Mouse (Mus musculus) MEL (cell line): ENCODE measurements around the gene Agr3. TPM values are rescaled to one million over a fixed set of nuclear protein-coding genes. Genes with fewer than 3 reads are reported as not detected.

ENCODE experiments used
- DNase-seq: peaks from one replicate; pipeline ENCODE4 v3.0.0; 2011; ENCODE audit warnings: low read depth, low spot score
- H3K27ac ChIP-seq: 2 replicates; pipeline ENCODE4 v1.5.1; 2012; ENCODE audit warnings: low read depth, mild to moderate bottlenecking, control low read depth, low read length, moderate library complexity; ENCODE audit not compliant: control insufficient read depth
- H3K27me3 ChIP-seq, 2 experiments: fragments of 150-350 bp in 1 of 2; sonication (generic) in 1 of 2; 2 replicates each; pipeline ENCODE4 v1.6.1; 2012; ENCODE audit warnings: low read length in 2 of 2, mild to moderate bottlenecking in 2 of 2, improper control_type of control experiment in 1 of 2, moderate library complexity in 1 of 2; ENCODE audit not compliant: insufficient read depth in 2 of 2, control insufficient read depth in 1 of 2
- H3K36me3 ChIP-seq, 2 experiments: 2 replicates each; pipeline ENCODE4 v1.6.1; 2012 to 2014; ENCODE audit warnings: low read length in 2 of 2, improper control_type of control experiment in 1 of 2, inconsistent platforms in 1 of 2, mild to moderate bottlenecking in 1 of 2; ENCODE audit not compliant: insufficient read depth in 2 of 2, control insufficient read depth in 1 of 2
- H3K4me1 ChIP-seq, 2 experiments: fragments of 150-350 bp in 1 of 2; sonication (generic) in 1 of 2; 2 replicates each; pipeline ENCODE4 v1.6.1; 2012; ENCODE audit warnings: low read length in 2 of 2, improper control_type of control experiment in 1 of 2, mild to moderate bottlenecking in 1 of 2; ENCODE audit not compliant: insufficient read depth in 2 of 2, control insufficient read depth in 1 of 2
- H3K4me3 ChIP-seq, 2 experiments: fragments of 150-350 bp in 1 of 2; sonication (generic) in 1 of 2; 2 replicates each; pipeline ENCODE4 v1.5.1; 2012; ENCODE audit warnings: low read depth in 2 of 2, low read length in 2 of 2, mild to moderate bottlenecking in 2 of 2, moderate library complexity in 2 of 2, control low read depth in 1 of 2, improper control_type of control experiment in 1 of 2; ENCODE audit not compliant: control insufficient read depth in 1 of 2, insufficient read depth in 1 of 2
- H3K79me2 ChIP-seq: 2 replicates; pipeline ENCODE4 v1.6.1; 2012; ENCODE audit warnings: mild to moderate bottlenecking, low read length, moderate library complexity; ENCODE audit not compliant: control insufficient read depth, poor library complexity, insufficient read depth
- H3K9ac ChIP-seq: 2 replicates; pipeline ENCODE4 v1.6.1; 2012; ENCODE audit warnings: low read depth, mild to moderate bottlenecking, control low read depth, low read length, moderate library complexity; ENCODE audit not compliant: control insufficient read depth, poor library complexity, severe bottlenecking
- H3K9me3 ChIP-seq: fragments of 150-350 bp; sonication (generic); replicated peaks from 2 replicates; pipeline ENCODE4 v1.6.1; 2012; ENCODE audit warnings: mild to moderate bottlenecking, low read length, improper control_type of control experiment, moderate library complexity; ENCODE audit not compliant: insufficient read depth
- CHD1 ChIP-seq: IDR thresholded peaks from 2 replicates; pipeline ENCODE4 v1.6.1; 2012; ENCODE audit warnings: low read depth, mild to moderate bottlenecking, inconsistent platforms, low read length, improper control_type of control experiment
- ELF1 ChIP-seq: IDR thresholded peaks from 2 replicates; pipeline ENCODE4 v1.6.1; 2014; ENCODE audit warnings: low read depth, mild to moderate bottlenecking, inconsistent platforms, low read length, improper control_type of control experiment, moderate library complexity
- EP300 ChIP-seq, 2 experiments: IDR thresholded peaks; 2 replicates each; pipeline ENCODE4 v1.6.1; 2011; ENCODE audit warnings: improper control_type of control experiment in 2 of 2, low read length in 2 of 2, low read depth in 1 of 2, mild to moderate bottlenecking in 1 of 2
- GABPA ChIP-seq: IDR thresholded peaks from 2 replicates; pipeline ENCODE4 v1.6.1; 2012; ENCODE audit warnings: low read depth, mild to moderate bottlenecking, inconsistent platforms, low read length, improper control_type of control experiment, moderate library complexity
- GATA1 ChIP-seq: IDR thresholded peaks from 2 replicates; pipeline ENCODE4 v1.6.1; 2011; ENCODE audit warnings: low read depth, low read length, improper control_type of control experiment
- JUND ChIP-seq: IDR thresholded peaks from 2 replicates; pipeline ENCODE4 v1.6.1; 2011; ENCODE audit warnings: low read depth, mild to moderate bottlenecking, improper control_type of control experiment, low read length
- MAX ChIP-seq: IDR thresholded peaks from 2 replicates; pipeline ENCODE4 v1.6.1; 2011; ENCODE audit warnings: low read length, improper control_type of control experiment
- MYB ChIP-seq: IDR thresholded peaks from 2 replicates; pipeline ENCODE4 v1.6.1; 2011; ENCODE audit warnings: mild to moderate bottlenecking, low read depth, low read length, improper control_type of control experiment
- MYC ChIP-seq: IDR thresholded peaks from 2 replicates; pipeline ENCODE4 v1.6.1; 2011; ENCODE audit warnings: low read depth, mild to moderate bottlenecking, low read length, improper control_type of control experiment, moderate library complexity
- NELFE ChIP-seq: IDR thresholded peaks from 2 replicates; pipeline ENCODE4 v1.6.1; 2011; ENCODE audit warnings: low read depth, low read length, improper control_type of control experiment
- NRF1 ChIP-seq: IDR thresholded peaks from 2 replicates; pipeline ENCODE4 v1.6.1; 2014; ENCODE audit warnings: low read depth, mild to moderate bottlenecking, inconsistent platforms, low read length, improper control_type of control experiment, moderate library complexity; ENCODE audit not compliant: poor library complexity, insufficient read depth, severe bottlenecking
- POLR2A ChIP-seq, 2 experiments: IDR thresholded peaks; 2 replicates each; pipeline ENCODE4 v1.6.1; 2011 to 2012; ENCODE audit warnings: low read length in 2 of 2, mild to moderate bottlenecking in 2 of 2, control low read depth in 1 of 2, improper control_type of control experiment in 1 of 2, low read depth in 1 of 2, moderate library complexity in 1 of 2; ENCODE audit not compliant: control insufficient read depth in 1 of 2, insufficient read depth in 1 of 2, poor library complexity in 1 of 2
- RAD21 ChIP-seq: IDR thresholded peaks from 2 replicates; pipeline ENCODE4 v1.6.1; 2011; ENCODE audit warnings: mild to moderate bottlenecking, low read depth, low read length, improper control_type of control experiment
- RCOR1 ChIP-seq: IDR thresholded peaks from 2 replicates; pipeline ENCODE4 v1.6.1; 2012; ENCODE audit warnings: low read depth, mild to moderate bottlenecking, inconsistent platforms, low read length, improper control_type of control experiment
- SMC3 ChIP-seq: IDR thresholded peaks from 2 replicates; pipeline ENCODE4 v1.6.1; 2011; ENCODE audit warnings: low read depth, low read length, improper control_type of control experiment
- TAL1 ChIP-seq: IDR thresholded peaks from 2 replicates; pipeline ENCODE4 v1.6.1; 2012; ENCODE audit warnings: mild to moderate bottlenecking, inconsistent platforms, low read length, moderate library complexity, mixed read lengths
- ZMIZ1 ChIP-seq: IDR thresholded peaks from 2 replicates; pipeline ENCODE4 v1.6.1; 2012; ENCODE audit warnings: low read depth, mild to moderate bottlenecking, inconsistent platforms, low read length, improper control_type of control experiment, moderate library complexity
- ZNF384 ChIP-seq: IDR thresholded peaks from 2 replicates; pipeline ENCODE4 v1.6.1; 2012; ENCODE audit warnings: low read depth, mild to moderate bottlenecking, inconsistent platforms, low read length, improper control_type of control experiment
- polyA plus RNA-seq, 2 experiments: library from polyadenylated mRNA; stranded (reverse) in 1 of 2; unstranded in 1 of 2; fragments of >175 nt in 1 of 2; fragments of >200 nt in 1 of 2; gene quantifications; 2 replicates each; pipeline versions ENCODE4 v1.2.1 to v1.2.4; 2012; ENCODE audit warnings: low replicate concordance in 2 of 2, low read depth in 1 of 2; ENCODE audit not compliant: insufficient read length in 2 of 2, insufficient read depth in 1 of 2, missing spikeins in 1 of 2
- total RNA-seq: library from RNA; depleted of rRNA; stranded (reverse); fragments of 300-350 nt; gene quantifications from 2 replicates; pipeline ENCODE4 v1.2.3, GENCODE M21; 2012

The Agr3 gene
- total and polyA plus RNA-seq, 3 experiments: not detected

DNA sequence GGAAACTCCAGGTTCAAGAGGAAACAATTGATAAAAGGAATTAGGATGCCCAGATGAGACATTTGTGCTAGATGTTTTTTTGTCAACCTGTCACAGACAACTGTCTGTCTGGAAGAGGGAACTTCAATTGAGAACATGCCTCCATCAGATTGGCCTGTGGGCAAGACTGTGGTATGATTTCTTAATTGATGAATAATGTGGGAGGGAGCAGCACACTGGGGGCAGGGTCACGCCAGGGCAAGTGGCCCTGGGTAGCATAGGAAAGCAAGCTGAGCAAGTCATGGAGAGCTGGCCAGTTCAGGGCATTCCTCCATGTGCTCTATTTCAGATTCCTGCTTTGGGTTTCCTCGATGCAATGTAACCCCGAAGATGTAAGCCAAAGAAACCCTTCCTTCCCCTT lies 50.5 kb downstream of the Agr3 start:
- Histone ChIP-seq H3K79me2 (no peaks in the 10 kb centered on the region), H3K36me3 (peaks cover 0 to 21% of the 10 kb centered on the region in 2 experiments; a peak in 2 of 4 replicates), H3K4me1 (peaks cover 4 to 15% of the 10 kb centered on the region in 2 experiments), H3K27me3 (no peaks in the 10 kb centered on the region), H3K9me3 (no peaks in the 10 kb centered on the region), H3K27ac (no peak overlapping the region), H3K4me3 (no peak overlapping the region), H3K9ac (no peak overlapping the region)
- peak; percentile 59 for DNase-seq
- TF ChIP-seq MAX (0 out of 2 replicates have a peak, but pooled peaks have one; percentile 29), ELF1 (no peak), EP300 (IDR thresholded peaks at IDR 0.05; ENCODE audit: low read depth in 1 of 2, low read length in 2 of 2) (0 out of 4 replicates have a peak, but pooled peaks of 1 of the 2 experiments have one; percentile 8), ZNF384 (peak; percentile 72), NRF1 (no peak), GATA1 (0 out of 2 replicates have a peak, but pooled peaks have one; percentile 17)

DNA sequence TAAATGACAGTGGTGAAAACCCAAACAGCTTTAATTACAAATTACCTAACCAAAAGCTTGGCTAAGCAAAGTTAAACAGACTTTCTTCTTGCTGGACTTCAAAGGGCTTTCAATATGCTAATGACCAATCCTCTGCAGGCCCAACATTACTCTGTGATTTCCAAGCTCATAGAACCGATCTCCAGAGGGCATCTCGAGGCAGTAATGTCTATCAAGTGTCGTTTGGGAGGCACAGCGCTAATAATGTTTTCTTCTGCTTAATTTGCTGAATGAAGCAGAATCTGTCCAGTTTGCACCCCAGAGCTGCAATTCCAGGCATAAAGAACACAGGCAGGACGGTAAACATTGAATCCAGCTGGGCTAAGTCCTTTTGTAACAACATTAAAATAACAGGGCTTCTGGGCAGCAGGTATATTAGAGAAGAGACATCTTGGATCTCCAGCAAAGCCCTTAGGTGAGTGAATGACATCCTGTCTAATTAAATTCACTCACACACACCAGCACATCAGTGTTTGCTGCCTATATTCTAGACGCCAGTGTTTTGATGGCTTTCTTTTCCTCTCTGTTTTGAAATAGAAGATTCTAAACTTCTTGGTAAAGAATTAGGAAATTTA lies 52.3 kb downstream of the Agr3 start:
- DNase-seq: no peak
- no peaks in the 10 kb centered on the region for H3K27me3 ChIP-seq
- no peak overlapping the region for H3K4me3 ChIP-seq
- peaks cover 0 to 26% of the 10 kb centered on the region in 2 experiments; a peak in 2 of 4 replicates for H3K36me3 ChIP-seq
- H3K4me1 ChIP-seq: peaks cover 4 to 22% of the 10 kb centered on the region in 2 experiments
- no peak overlapping the region for H3K9ac ChIP-seq
- TF ChIP-seq POLR2A (IDR thresholded peaks at IDR 0.05; ENCODE audit: control insufficient read depth in 1 of 2, insufficient read depth in 1 of 2, low read depth in 1 of 2, low read length in 2 of 2, poor library complexity in 1 of 2) (no peak), SMC3 (no peak), ELF1 (no peak), RAD21 (no peak), ZNF384 (no peak), NELFE (no peak), ZMIZ1 (no peak), MYB (no peak), MYC (no peak), TAL1 (no peak), CHD1 (no peak), JUND (no peak), GABPA (no peak), RCOR1 (no peak)
- no peaks in the 10 kb centered on the region for H3K79me2 ChIP-seq
- no peaks in the 10 kb centered on the region for H3K9me3 ChIP-seq
- H3K27ac ChIP-seq: no peak overlapping the region
